Mouse (Mus musculus): ENCODE measurements around the gene Ift81. TPM values are rescaled to one million over a fixed set of nuclear protein-coding genes. Genes with fewer than 3 reads are reported as not detected.

Gene Ift81
- polyA plus RNA-seq, 1 experiment from 2014 or later: 47.4 TPM

Other genes starting within 250 kb of the Ift81 start
- 56.3 and 57.9 TPM in 2 replicates for gene Gpn3, start 242.6 kb downstream of the Ift81 start, polyA plus RNA-seq (2016; fragmentation: Nextera tagmentation; extraction: Ambion mirVana)
- 117 TPM in 2 replicates for gene Fam216a, start 242.2 kb downstream of the Ift81 start, polyA plus RNA-seq (2016; fragmentation: Nextera tagmentation; extraction: Ambion mirVana)
- gene Arpc3, start 222.6 kb downstream of the Ift81 start, polyA plus RNA-seq (2016; fragmentation: Nextera tagmentation; extraction: Ambion mirVana): 114 and 128 TPM in 2 replicates
- 51.2 and 53.5 TPM in 2 replicates for gene Anapc7, start 192.8 kb downstream of the Ift81 start, polyA plus RNA-seq (2016; fragmentation: Nextera tagmentation; extraction: Ambion mirVana)
- gene Atp2a2, start 112.3 kb downstream of the Ift81 start, polyA plus RNA-seq (2016; fragmentation: Nextera tagmentation; extraction: Ambion mirVana): 67.6 and 76.1 TPM in 2 replicates
- gene P2rx7, start 29.4 kb upstream of the Ift81 start, polyA plus RNA-seq (2016; fragmentation: Nextera tagmentation; extraction: Ambion mirVana): 2.8 and 3.2 TPM in 2 replicates
- gene P2rx4, start 93.0 kb upstream of the Ift81 start, polyA plus RNA-seq (2016; fragmentation: Nextera tagmentation; extraction: Ambion mirVana): 13.0 and 15.2 TPM in 2 replicates
- gene Camkk2, start 164.9 kb upstream of the Ift81 start, polyA plus RNA-seq (2016; fragmentation: Nextera tagmentation; extraction: Ambion mirVana): 43.1 and 44.2 TPM in 2 replicates
- gene Anapc5, start 206.8 kb upstream of the Ift81 start, polyA plus RNA-seq (2016; fragmentation: Nextera tagmentation; extraction: Ambion mirVana): 506 and 512 TPM in 2 replicates
- gene Rnf34, start 235.5 kb upstream of the Ift81 start, polyA plus RNA-seq (2016; fragmentation: Nextera tagmentation; extraction: Ambion mirVana): 52.8 and 54.0 TPM in 2 replicates